Mouse (Mus musculus) thymus, postnatal 36 days (tissue): ENCODE measurements around the gene Ceacam2.
"Not testable (repeated sequence)": the region's sequence is repeated elsewhere in the genome, so short reads cannot be mapped to it uniquely, and the experiment has no call there.

Source experiments
- DNase-seq, 2 experiments: peaks; one replicate each; pipeline ENCODE4 v3.0.0; 2022; ENCODE audit warnings: mixed read lengths in 2 of 2

Ceacam2 gene

GRCm38 (mm10) chr7:25480791-25481190 lies 58.9 kb downstream of the Ceacam2 start:
- not testable (repeated sequence) for DNase-seq

- DNase-seq: peak; percentile 22 to 36
Observed at GRCm38 (mm10) chr7:25479440-25479839, 60.2 kb downstream of the Ceacam2 start.

- DNase-seq: not testable (repeated sequence)
Observed at GRCm38 (mm10) chr7:25477752-25478093, 61.9 kb downstream of the Ceacam2 start.

- DNase-seq: peak; percentile 24 to 45
Observed at GRCm38 (mm10) chr7:25477091-25477751, 62.4 kb downstream of the Ceacam2 start, which contains the start of gene Ceacam1. Gene Ceacam1 (minus strand): TSS chr7:25477603.

GRCm38 (mm10) chr7:25471821-25472220 lies 67.8 kb downstream of the Ceacam2 start:
- not testable (repeated sequence) for DNase-seq
